ENCODE assay signal across 8 mouse cellular contexts in genomic region chr11:3912875-3913271, GRCm38 (mm10). TPM values are rescaled to one million over a fixed set of nuclear protein-coding genes. Genes with fewer than 3 reads are reported as not detected.
DNase-seq lines count a peak whose midpoint lies in the region; ATAC-seq lines count a peak whose summit lies in the region.

No protein-coding gene starts in this region.

- peak overlapping the region; percentile 69 for H3K9ac ChIP-seq in embryonic facial prominence, embryonic 14.5 days (ENCODE audit: low read depth, low read length)
- H3K9ac ChIP-seq in limb, embryonic 12.5 days (replicated peaks): peak overlapping the region; percentile 60
- H3K9ac ChIP-seq in midbrain, embryonic 13.5 days (replicated peaks): peak overlapping the region; percentile 75

- H3K27me3 ChIP-seq in embryonic facial prominence, embryonic 14.5 days (replicated peaks; ENCODE audit: control insufficient read depth, insufficient read depth, low read length): no peaks in the 10 kb centered on the region
- H3K27me3 ChIP-seq in limb, embryonic 12.5 days: peaks cover 26% of the 10 kb centered on the region
- peaks cover 8% of the 10 kb centered on the region; the same call in 1 of the 2 replicates for H3K27me3 ChIP-seq in midbrain, embryonic 13.5 days

- H3K4me2 ChIP-seq in embryonic facial prominence, embryonic 14.5 days (ENCODE audit: low read depth, low read length): peak overlapping the region; percentile 69
- peak overlapping the region; percentile 88 for H3K4me2 ChIP-seq in limb, embryonic 12.5 days
- H3K4me2 ChIP-seq in midbrain, embryonic 13.5 days (replicated peaks): peak overlapping the region; percentile 89

- no peak for ATAC-seq in embryonic facial prominence, embryonic 14.5 days (ENCODE audit: low read depth)
- ATAC-seq in limb, embryonic 12.5 days (ENCODE audit: insufficient number of reproducible peaks, insufficient read depth, low FRiP score, low TSS enrichment, low read depth): 0 out of 2 replicates have a peak, but pooled peaks have one; percentile 3
- peak; percentile 32 for ATAC-seq in midbrain, embryonic 13.5 days

- intact Hi-C loops in heart, postnatal 36 days (cut with DNase I): loop anchor here (10.0 kb wide), 1 partner anchor 378 kb away; no protein-coding TSS in a partner anchor

- H3K36me3 ChIP-seq in embryonic facial prominence, embryonic 14.5 days (ENCODE audit: control insufficient read depth, insufficient read depth, low read length): no peaks in the 10 kb centered on the region
- peaks cover 3% of the 10 kb centered on the region; the same call in 1 of the 2 replicates for H3K36me3 ChIP-seq in limb, embryonic 12.5 days
- no peaks in the 10 kb centered on the region for H3K36me3 ChIP-seq in midbrain, embryonic 13.5 days

- WGBS in embryonic facial prominence, embryonic 14.5 days: 2% methylated on average over 11 of the region's 16 CpGs
- WGBS in limb, embryonic 12.5 days: 3% methylated on average over 16 of the region's 16 CpGs
- WGBS in midbrain, embryonic 13.5 days: 3% methylated on average over 16 of the region's 16 CpGs

- H3K27ac ChIP-seq in embryonic facial prominence, embryonic 14.5 days (replicated peaks; ENCODE audit: low read depth, low read length): no peak overlapping the region
- H3K27ac ChIP-seq in limb, embryonic 12.5 days: no peak overlapping the region
- H3K27ac ChIP-seq in midbrain, embryonic 13.5 days: 0 out of 2 replicates have a peak overlapping the region, but pooled peaks have one; percentile 65

- DNase-seq in heart, adult 8-10 months (ENCODE audit: low spot score): peak; percentile 12
- DNase-seq in heart, adult 11 months: no peak
- DNase-seq in NIH3T3 (ENCODE audit: low read depth): peak; percentile 59
- peak; percentile 35 for DNase-seq in embryonic facial prominence, embryonic 14.5 days (ENCODE audit: low spot score)
- DNase-seq in heart, postnatal 36 days: peak; percentile 24 to 53
- peak; percentile 7 for DNase-seq in thymus, postnatal 25 days

- no peaks in the 10 kb centered on the region for H3K9me3 ChIP-seq in embryonic facial prominence, embryonic 14.5 days (ENCODE audit: control insufficient read depth, low read length)
- no peaks in the 10 kb centered on the region for H3K9me3 ChIP-seq in limb, embryonic 12.5 days
- H3K9me3 ChIP-seq in midbrain, embryonic 13.5 days: no peaks in the 10 kb centered on the region

- H3K4me1 ChIP-seq in embryonic facial prominence, embryonic 14.5 days (ENCODE audit: control insufficient read depth, insufficient read depth, low read length): peaks cover 20% of the 10 kb centered on the region
- H3K4me1 ChIP-seq in limb, embryonic 12.5 days (replicated peaks): peaks cover 14% of the 10 kb centered on the region
- peaks cover 44% of the 10 kb centered on the region for H3K4me1 ChIP-seq in midbrain, embryonic 13.5 days (replicated peaks)

- peak overlapping the region; percentile 60 for H3K4me3 ChIP-seq in embryonic facial prominence, embryonic 14.5 days (ENCODE audit: low read depth, low read length)
- H3K4me3 ChIP-seq in limb, embryonic 12.5 days (replicated peaks): peak overlapping the region; percentile 60
- peak overlapping the region; percentile 64 for H3K4me3 ChIP-seq in midbrain, embryonic 13.5 days (replicated peaks)

RNA-seq across cellular contexts. Expression of gene Slc35e4, which starts 1.6 kb away (rescaled TPM):
- 1 to 10 TPM; 3.1 to 5.5 (median 4.3) TPM for total RNA-seq in heart, adult 8-10 months (2022)
- polyA plus RNA-seq in embryonic facial prominence, embryonic 14.5 days (2014; fragmentation: Nextera tagmentation; extraction: Ambion mirVana): 5.8 and 6.4 TPM in 2 replicates
- 1 to 10 TPM; 5.3 to 5.5 TPM for total RNA-seq in heart, postnatal 36 days (2021)
- 3.0 and 3.7 TPM in 2 replicates for polyA plus RNA-seq in limb, embryonic 12.5 days (2016; fragmentation: Nextera tagmentation; extraction: Ambion mirVana)
- 10.3 TPM in 2 replicates for polyA plus RNA-seq in midbrain, embryonic 13.5 days (2015; fragmentation: Nextera tagmentation; extraction: Ambion mirVana)

RNA-seq across cellular contexts. Expression of gene Dusp18, which starts 17.8 kb away (rescaled TPM):
- total RNA-seq in heart, adult 8-10 months (2022): 10 to 100 TPM; 31.5 to 52.7 (median 36.9) TPM
- polyA plus RNA-seq in embryonic facial prominence, embryonic 14.5 days (2014; fragmentation: Nextera tagmentation; extraction: Ambion mirVana): 10.0 and 10.5 TPM in 2 replicates
- total RNA-seq in heart, postnatal 36 days (2021): 10 to 100 TPM; 28.3 to 48.8 TPM
- polyA plus RNA-seq in limb, embryonic 12.5 days (2016; fragmentation: Nextera tagmentation; extraction: Ambion mirVana): 11.2 and 11.4 TPM in 2 replicates
- 39.2 and 39.8 TPM in 2 replicates for polyA plus RNA-seq in midbrain, embryonic 13.5 days (2015; fragmentation: Nextera tagmentation; extraction: Ambion mirVana)

RNA-seq across cellular contexts. Expression of gene 4921536K21Rik, which starts 18.0 kb away (rescaled TPM):
- total RNA-seq in heart, adult 8-10 months (2022): under 1 TPM; 0.57 to 0.91 (median 0.60) TPM
- polyA plus RNA-seq in embryonic facial prominence, embryonic 14.5 days (2014; fragmentation: Nextera tagmentation; extraction: Ambion mirVana): 0.17 and 0.21 TPM in 2 replicates
- under 1 TPM; 0.54 to 0.92 TPM for total RNA-seq in heart, postnatal 36 days (2021)
- polyA plus RNA-seq in limb, embryonic 12.5 days (2016; fragmentation: Nextera tagmentation; extraction: Ambion mirVana): 0.15 and 0.18 TPM in 2 replicates
- polyA plus RNA-seq in midbrain, embryonic 13.5 days (2015; fragmentation: Nextera tagmentation; extraction: Ambion mirVana): 0.54 and 0.67 TPM in 2 replicates

RNA-seq across cellular contexts. Expression of gene Tcn2, which starts 19.1 kb away (rescaled TPM):
- 10 to 100 TPM; 43.0 to 46.5 (median 44.3) TPM for total RNA-seq in heart, adult 8-10 months (2022)
- polyA plus RNA-seq in embryonic facial prominence, embryonic 14.5 days (2014; fragmentation: Nextera tagmentation; extraction: Ambion mirVana): 49.0 and 50.4 TPM in 2 replicates
- total RNA-seq in heart, postnatal 36 days (2021): 10 to 100 TPM; 43.7 to 52.1 TPM
- 27.4 and 29.9 TPM in 2 replicates for polyA plus RNA-seq in limb, embryonic 12.5 days (2016; fragmentation: Nextera tagmentation; extraction: Ambion mirVana)
- polyA plus RNA-seq in midbrain, embryonic 13.5 days (2015; fragmentation: Nextera tagmentation; extraction: Ambion mirVana): 16.6 and 20.3 TPM in 2 replicates

RNA-seq across cellular contexts. Expression of gene Osbp2, which starts 49.2 kb away (rescaled TPM):
- total RNA-seq in heart, adult 8-10 months (2022): 10 to 100 TPM; 17.0 to 22.2 (median 20.1) TPM
- 0.93 and 1.3 TPM in 2 replicates for polyA plus RNA-seq in embryonic facial prominence, embryonic 14.5 days (2014; fragmentation: Nextera tagmentation; extraction: Ambion mirVana)
- 10 to 100 TPM; 14.1 to 14.3 TPM for total RNA-seq in heart, postnatal 36 days (2021)
- polyA plus RNA-seq in limb, embryonic 12.5 days (2016; fragmentation: Nextera tagmentation; extraction: Ambion mirVana): 0.52 and 0.73 TPM in 2 replicates
- 12.7 and 14.9 TPM in 2 replicates for polyA plus RNA-seq in midbrain, embryonic 13.5 days (2015; fragmentation: Nextera tagmentation; extraction: Ambion mirVana)
